Mouse (Mus musculus) embryonic fibroblast, embryonic 13.5 days (primary cell): ENCODE measurements around the gene Unc5a.

ENCODE experiments used
- CTCF ChIP-seq: IDR thresholded peaks from 2 replicates; pipeline ENCODE4 v1.5.1; 2011; ENCODE audit warnings: mild to moderate bottlenecking, control low read depth, low read length, moderate library complexity, borderline replicate concordance; ENCODE audit not compliant: insufficient read depth
- POLR2A ChIP-seq: IDR thresholded peaks from 2 replicates; pipeline ENCODE4 v1.6.1; 2011; ENCODE audit warnings: low read depth, mild to moderate bottlenecking, control low read depth, low read length, moderate library complexity

DNA sequence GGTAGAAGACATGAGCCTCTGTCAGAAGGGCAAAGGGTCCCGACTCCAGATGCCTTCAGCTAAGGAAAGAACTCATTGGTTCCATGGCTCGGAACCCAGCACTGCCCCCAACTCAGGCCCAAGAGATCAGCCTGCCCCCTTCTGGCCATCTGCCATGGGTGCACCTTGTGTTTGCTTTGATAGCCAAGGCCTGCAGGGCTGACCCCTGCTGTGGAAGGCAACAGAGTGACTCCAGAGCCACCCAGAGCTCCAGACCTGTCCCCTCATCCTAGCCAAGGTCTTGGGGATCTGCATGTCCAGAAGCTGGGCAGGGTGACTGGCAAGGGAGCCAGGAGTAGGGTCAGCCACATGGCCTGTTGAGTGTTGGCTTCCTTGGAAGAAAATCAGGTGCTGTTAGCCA is 34.4 kb downstream of the Unc5a start:
- peak; percentile 27; the same call in 1 of the 2 replicates for TF ChIP-seq CTCF
- TF ChIP-seq POLR2A: no peak
